Mouse (Mus musculus): ENCODE measurements around the gene Rab4a. TPM values are rescaled to one million over a fixed set of nuclear protein-coding genes. Genes with fewer than 3 reads are reported as not detected.

Rab4a gene
- polyA plus RNA-seq, 1 experiment: 4.4 TPM

DNA sequence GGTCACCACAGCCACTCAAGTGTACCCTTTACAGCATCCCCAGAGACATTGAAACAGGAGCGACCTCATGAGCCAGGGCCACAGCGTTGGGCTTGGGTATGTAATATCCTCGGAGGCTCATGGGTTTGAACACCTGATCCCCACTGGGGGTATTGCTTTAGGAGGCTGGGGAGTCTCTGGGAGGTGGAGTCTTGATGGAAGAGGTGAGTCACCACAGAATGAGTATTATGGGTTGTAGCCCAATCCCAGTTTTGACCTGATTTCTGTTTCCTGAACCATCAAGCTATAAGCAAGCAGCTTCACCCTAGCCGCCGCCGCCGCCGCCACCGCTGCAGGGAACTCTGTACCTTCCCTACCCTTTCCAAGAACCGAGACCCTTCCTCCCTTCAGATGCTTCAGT, 40.2 kb downstream of the Rab4a start:
- Histone ChIP-seq H3K27ac (ENCODE audit: control insufficient read depth, insufficient read depth, low read length) (no peak overlapping the region), H3K27me3 (ENCODE audit: control insufficient read depth, insufficient read depth, low read length) (no peaks in the 10 kb centered on the region), H3K4me3 (ENCODE audit: control insufficient read depth, insufficient read depth, low read length) (no peak overlapping the region), H3K36me3 (ENCODE audit: control insufficient read depth, insufficient read depth, low read length) (peaks cover 6% of the 10 kb centered on the region), H3K4me1 (replicated peaks; ENCODE audit: control insufficient read depth, insufficient read depth, low read length) (peaks cover 4% of the 10 kb centered on the region)
- TF ChIP-seq POLR2A (IDR thresholded peaks at IDR 0.05; ENCODE audit: control insufficient read depth, extremely low read depth, insufficient read depth, low read length, poor library complexity) (no peak), CTCF (IDR thresholded peaks at IDR 0.05; ENCODE audit: borderline replicate concordance, control insufficient read depth, extremely low read depth, insufficient read depth, low read length, poor library complexity) (no peak)
- DNase-seq: no peak
- WGBS: 96% methylated on average over 10 of the region's 10 CpGs

DNA sequence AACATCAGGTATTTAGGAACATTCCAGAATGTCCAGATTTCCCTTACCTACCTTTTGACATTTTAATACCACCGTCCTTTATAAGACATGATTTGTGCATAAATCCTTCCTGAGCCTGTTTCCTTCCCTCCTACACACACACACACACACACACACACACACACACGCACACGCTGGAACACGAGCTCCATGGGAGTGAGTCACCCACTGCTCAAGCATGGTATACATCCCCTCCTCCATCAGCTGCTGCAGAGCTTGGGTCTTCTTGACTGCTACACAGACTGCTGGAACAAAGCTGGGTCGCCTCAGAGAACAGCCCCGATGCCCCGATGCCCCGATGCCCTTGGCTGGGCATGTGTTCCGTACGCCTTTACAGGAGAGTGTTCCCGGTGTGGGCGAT, 40.7 kb downstream of the Rab4a start:
- H3K27ac ChIP-seq (ENCODE audit: control insufficient read depth, insufficient read depth, low read length): no peak overlapping the region
- H3K36me3 ChIP-seq (ENCODE audit: control insufficient read depth, insufficient read depth, low read length): peaks cover 6% of the 10 kb centered on the region
- H3K27me3 ChIP-seq (ENCODE audit: control insufficient read depth, insufficient read depth, low read length): no peaks in the 10 kb centered on the region
- H3K4me1 ChIP-seq (replicated peaks; ENCODE audit: control insufficient read depth, insufficient read depth, low read length): peaks cover 4% of the 10 kb centered on the region
- no peak for DNase-seq
- no peak for TF ChIP-seq POLR2A (IDR thresholded peaks at IDR 0.05; ENCODE audit: control insufficient read depth, extremely low read depth, insufficient read depth, low read length, poor library complexity)
- no peak for TF ChIP-seq CTCF (IDR thresholded peaks at IDR 0.05; ENCODE audit: borderline replicate concordance, control insufficient read depth, extremely low read depth, insufficient read depth, low read length, poor library complexity)
- 95% methylated on average over 12 of the region's 12 CpGs for WGBS
- H3K4me3 ChIP-seq (ENCODE audit: control insufficient read depth, insufficient read depth, low read length): no peak overlapping the region

DNA sequence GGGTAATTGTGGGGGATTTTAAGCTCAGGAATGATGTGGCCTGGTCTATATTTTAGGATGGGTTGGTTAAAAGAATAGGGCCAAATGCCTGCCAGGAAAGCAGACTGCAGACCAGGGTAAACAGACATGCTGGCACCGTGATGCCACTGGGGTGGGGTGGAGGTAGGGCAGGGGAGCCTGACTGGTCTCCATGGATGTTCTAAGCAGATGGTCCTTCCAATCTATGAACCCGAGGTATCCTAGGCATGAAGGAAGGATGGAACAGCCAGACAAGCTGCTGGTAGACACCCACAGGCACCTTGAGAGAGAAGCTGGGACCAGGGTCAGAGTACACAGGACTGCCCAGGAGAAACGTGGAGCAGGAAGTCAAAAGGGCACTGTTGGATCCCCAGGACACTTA, 41.8 kb downstream of the Rab4a start:
- TF ChIP-seq POLR2A (IDR thresholded peaks at IDR 0.05; ENCODE audit: control insufficient read depth, extremely low read depth, insufficient read depth, low read length, poor library complexity) (no peak), CTCF (IDR thresholded peaks at IDR 0.05; ENCODE audit: borderline replicate concordance, control insufficient read depth, extremely low read depth, insufficient read depth, low read length, poor library complexity) (no peak)
- Histone ChIP-seq H3K27ac (ENCODE audit: control insufficient read depth, insufficient read depth, low read length) (no peak overlapping the region), H3K36me3 (ENCODE audit: control insufficient read depth, insufficient read depth, low read length) (no peaks in the 10 kb centered on the region), H3K27me3 (ENCODE audit: control insufficient read depth, insufficient read depth, low read length) (no peaks in the 10 kb centered on the region), H3K4me3 (ENCODE audit: control insufficient read depth, insufficient read depth, low read length) (no peak overlapping the region), H3K4me1 (replicated peaks; ENCODE audit: control insufficient read depth, insufficient read depth, low read length) (peaks cover 4% of the 10 kb centered on the region)
- 91% methylated on average over 3 of the region's 3 CpGs for WGBS
- no peak for DNase-seq

DNA sequence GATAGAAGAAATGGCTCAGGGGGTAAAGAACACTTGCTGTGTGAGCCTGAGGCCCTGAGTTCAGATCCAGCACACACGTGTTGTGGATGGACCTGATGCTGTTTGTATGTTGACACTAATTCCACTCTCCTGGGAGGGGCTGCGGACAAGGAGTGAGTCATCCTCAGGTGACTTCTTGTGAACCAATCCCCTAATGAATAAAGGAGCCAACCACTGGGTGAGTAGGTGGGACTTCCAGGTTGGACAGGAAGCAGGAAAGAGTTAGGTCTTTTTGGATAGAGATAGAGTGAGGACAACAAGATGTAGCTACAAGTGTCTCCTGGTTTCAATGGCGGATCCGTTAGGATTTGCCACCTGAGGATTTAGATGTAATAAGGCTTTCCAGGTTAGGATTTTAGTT, 43.6 kb downstream of the Rab4a start:
- no peaks in the 10 kb centered on the region for H3K36me3 ChIP-seq (ENCODE audit: control insufficient read depth, insufficient read depth, low read length)
- no peak overlapping the region for H3K27ac ChIP-seq (ENCODE audit: control insufficient read depth, insufficient read depth, low read length)
- no peak for DNase-seq
- no peak for TF ChIP-seq CTCF (IDR thresholded peaks at IDR 0.05; ENCODE audit: borderline replicate concordance, control insufficient read depth, extremely low read depth, insufficient read depth, low read length, poor library complexity)
- no peak for TF ChIP-seq POLR2A (IDR thresholded peaks at IDR 0.05; ENCODE audit: control insufficient read depth, extremely low read depth, insufficient read depth, low read length, poor library complexity)
- H3K27me3 ChIP-seq (ENCODE audit: control insufficient read depth, insufficient read depth, low read length): no peaks in the 10 kb centered on the region
- H3K4me1 ChIP-seq (replicated peaks; ENCODE audit: control insufficient read depth, insufficient read depth, low read length): peaks cover 4% of the 10 kb centered on the region
- H3K4me3 ChIP-seq (ENCODE audit: control insufficient read depth, insufficient read depth, low read length): no peak overlapping the region
- 95% methylated on average over 4 of the region's 4 CpGs for WGBS

DNA sequence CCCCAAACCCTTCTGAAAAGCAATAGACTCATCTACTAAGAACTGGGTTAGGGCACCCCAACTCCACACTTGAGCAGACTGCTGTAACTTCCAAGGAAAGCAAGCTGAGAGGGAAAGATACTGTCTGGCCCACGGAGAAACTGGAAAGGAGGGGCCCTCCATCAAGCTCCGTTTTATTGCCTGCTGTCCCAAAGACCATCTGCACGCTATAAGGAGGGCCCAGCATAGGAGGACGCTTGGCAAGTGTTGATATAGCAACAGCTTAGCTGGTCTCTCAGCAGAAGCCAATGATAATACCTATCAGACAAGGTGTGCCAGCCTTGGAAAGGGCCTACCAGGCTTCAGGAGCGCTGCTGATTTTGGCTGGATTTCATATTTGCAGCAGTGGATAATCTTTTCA, 45.8 kb downstream of the Rab4a start:
- DNase-seq: no peak
- Histone ChIP-seq H3K4me1 (replicated peaks; ENCODE audit: control insufficient read depth, insufficient read depth, low read length) (no peaks in the 10 kb centered on the region), H3K27me3 (ENCODE audit: control insufficient read depth, insufficient read depth, low read length) (no peaks in the 10 kb centered on the region), H3K36me3 (ENCODE audit: control insufficient read depth, insufficient read depth, low read length) (no peaks in the 10 kb centered on the region), H3K4me3 (ENCODE audit: control insufficient read depth, insufficient read depth, low read length) (no peak overlapping the region), H3K27ac (ENCODE audit: control insufficient read depth, insufficient read depth, low read length) (no peak overlapping the region)
- 94% methylated on average over 5 of the region's 5 CpGs for WGBS
- no peak for TF ChIP-seq POLR2A (IDR thresholded peaks at IDR 0.05; ENCODE audit: control insufficient read depth, extremely low read depth, insufficient read depth, low read length, poor library complexity)
- TF ChIP-seq CTCF (IDR thresholded peaks at IDR 0.05; ENCODE audit: borderline replicate concordance, control insufficient read depth, extremely low read depth, insufficient read depth, low read length, poor library complexity): no peak

DNA sequence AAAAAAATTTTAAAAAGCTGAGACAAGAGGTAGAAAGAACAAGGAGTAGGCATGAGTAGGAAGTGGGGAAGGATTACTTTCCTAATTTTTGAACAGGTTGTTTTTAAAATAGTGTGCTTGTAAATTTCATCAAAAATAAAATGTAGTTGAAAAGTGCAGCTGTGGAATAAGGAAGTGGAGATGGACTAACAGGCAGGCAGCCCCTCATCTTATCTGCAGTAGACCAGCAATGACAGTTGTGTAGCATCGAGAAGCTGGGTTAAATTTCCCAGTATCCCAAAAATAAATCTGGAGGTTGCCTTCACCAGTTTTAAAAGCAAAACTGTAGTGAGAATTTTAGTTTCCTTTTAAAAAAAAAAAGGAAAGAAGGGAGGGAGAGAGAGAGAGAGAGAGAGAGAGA, 48.5 kb downstream of the Rab4a start:
- 77% methylated on average over 1 of the region's 1 CpGs for WGBS
- no peak overlapping the region for H3K4me3 ChIP-seq (ENCODE audit: control insufficient read depth, insufficient read depth, low read length)

DNA sequence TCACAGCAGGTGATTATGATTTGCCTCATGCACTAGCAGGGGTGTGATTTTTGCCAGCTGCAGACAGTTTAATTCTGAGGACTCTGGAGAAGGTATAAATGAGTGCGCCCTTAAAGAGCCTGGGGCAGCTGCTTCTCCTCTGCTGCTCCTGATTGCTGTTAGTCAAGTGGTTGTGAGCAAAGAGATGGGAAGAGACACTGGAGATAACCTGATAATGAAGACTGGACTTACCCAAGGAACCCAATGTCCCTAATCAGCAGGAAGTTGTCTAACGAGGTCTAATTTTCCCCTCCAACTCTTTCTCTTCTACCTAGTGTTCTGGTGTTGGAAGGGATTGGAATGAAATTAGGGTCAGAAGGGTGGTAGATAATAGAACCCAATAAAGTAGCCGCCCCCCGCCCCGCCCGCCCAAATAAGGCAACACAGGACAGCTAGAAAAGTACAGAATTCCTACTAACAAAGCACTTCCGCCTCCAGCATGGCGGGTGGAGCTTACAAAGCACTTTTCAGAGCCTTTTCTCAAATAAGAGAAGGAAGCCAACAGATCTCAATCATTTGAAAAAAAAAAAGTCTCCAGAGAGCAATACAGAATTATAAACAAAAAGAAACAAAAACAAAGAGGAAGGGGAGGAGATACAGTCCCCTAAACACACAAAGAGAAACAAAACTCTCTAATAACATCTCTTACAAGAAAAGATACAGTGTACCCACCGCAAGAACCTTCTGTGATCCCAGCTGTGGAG, 49.1 kb downstream of the Rab4a start:
- no peak for DNase-seq
- no peak for TF ChIP-seq POLR2A (IDR thresholded peaks at IDR 0.05; ENCODE audit: control insufficient read depth, extremely low read depth, insufficient read depth, low read length, poor library complexity)
- TF ChIP-seq CTCF (IDR thresholded peaks at IDR 0.05; ENCODE audit: borderline replicate concordance, control insufficient read depth, extremely low read depth, insufficient read depth, low read length, poor library complexity): no peak
- no peaks in the 10 kb centered on the region for H3K36me3 ChIP-seq (ENCODE audit: control insufficient read depth, insufficient read depth, low read length)
- H3K4me1 ChIP-seq (replicated peaks; ENCODE audit: control insufficient read depth, insufficient read depth, low read length): peaks cover 7% of the 10 kb centered on the region
- no peak overlapping the region for H3K4me3 ChIP-seq (ENCODE audit: control insufficient read depth, insufficient read depth, low read length)
- over 99% methylated on average over 9 of the region's 9 CpGs for WGBS
- H3K27ac ChIP-seq (ENCODE audit: control insufficient read depth, insufficient read depth, low read length): no peak overlapping the region
- H3K27me3 ChIP-seq (ENCODE audit: control insufficient read depth, insufficient read depth, low read length): no peaks in the 10 kb centered on the region

More for the DNA sequence above, 48.5 kb downstream of the Rab4a start:
- no peak for TF ChIP-seq CTCF (IDR thresholded peaks at IDR 0.05; ENCODE audit: borderline replicate concordance, control insufficient read depth, extremely low read depth, insufficient read depth, low read length, poor library complexity)
- H3K4me1 ChIP-seq (replicated peaks; ENCODE audit: control insufficient read depth, insufficient read depth, low read length): peaks cover 6% of the 10 kb centered on the region
- no peaks in the 10 kb centered on the region for H3K27me3 ChIP-seq (ENCODE audit: control insufficient read depth, insufficient read depth, low read length)
- no peak for DNase-seq
- no peaks in the 10 kb centered on the region for H3K36me3 ChIP-seq (ENCODE audit: control insufficient read depth, insufficient read depth, low read length)
- H3K27ac ChIP-seq (ENCODE audit: control insufficient read depth, insufficient read depth, low read length): no peak overlapping the region
